Mouse (Mus musculus): ENCODE data around the gene Nckap5l.
A peak's percentile ranks its signal among the peaks of the same experiment; 100 is the strongest.

The Nckap5l gene

DNA sequence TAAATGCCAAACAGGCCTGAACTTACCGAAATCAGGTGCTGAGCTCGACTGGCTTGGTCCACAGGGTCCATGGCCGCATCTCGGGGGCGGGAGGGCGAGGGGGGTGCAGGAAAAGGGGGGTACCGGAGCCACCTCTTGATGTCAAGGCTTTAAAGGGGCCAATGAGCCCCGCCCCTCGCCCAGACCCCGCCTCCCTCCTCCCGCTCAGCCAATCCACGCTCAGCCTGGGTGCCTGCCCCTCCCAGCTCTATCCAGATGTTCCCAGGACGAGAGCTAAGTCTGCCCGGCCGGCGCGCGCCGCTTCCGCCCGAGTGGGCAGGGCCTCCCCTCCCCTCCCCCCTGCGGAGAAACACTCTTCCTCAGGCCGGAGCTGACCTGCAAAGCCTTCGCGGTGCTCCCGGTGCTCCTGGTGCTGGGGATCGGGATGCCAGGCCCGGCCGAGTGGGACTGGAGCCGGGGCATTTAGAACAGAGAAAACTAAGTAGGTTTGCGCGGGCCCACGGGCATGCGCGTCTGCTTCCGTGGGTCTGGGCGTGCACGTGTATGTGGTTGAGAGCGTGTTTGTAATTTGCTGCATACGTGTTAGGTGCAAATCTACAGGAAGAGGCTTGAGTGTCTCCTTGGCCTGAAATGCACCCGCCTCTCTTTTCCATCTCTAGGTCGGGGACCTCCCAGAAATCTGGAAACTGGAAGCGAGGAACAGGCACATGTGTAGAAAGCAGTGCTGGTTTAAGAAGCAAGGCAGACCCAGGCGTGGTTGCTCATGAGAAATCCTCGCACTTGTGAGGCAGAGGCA, at the start of gene Nckap5l:
Gene Nckap5l (minus strand): TSS at position 143 of the 796 bp plus-strand sequence.
- DNase-seq (ENCODE audit: low spot score): peak; percentile 96

DNA sequence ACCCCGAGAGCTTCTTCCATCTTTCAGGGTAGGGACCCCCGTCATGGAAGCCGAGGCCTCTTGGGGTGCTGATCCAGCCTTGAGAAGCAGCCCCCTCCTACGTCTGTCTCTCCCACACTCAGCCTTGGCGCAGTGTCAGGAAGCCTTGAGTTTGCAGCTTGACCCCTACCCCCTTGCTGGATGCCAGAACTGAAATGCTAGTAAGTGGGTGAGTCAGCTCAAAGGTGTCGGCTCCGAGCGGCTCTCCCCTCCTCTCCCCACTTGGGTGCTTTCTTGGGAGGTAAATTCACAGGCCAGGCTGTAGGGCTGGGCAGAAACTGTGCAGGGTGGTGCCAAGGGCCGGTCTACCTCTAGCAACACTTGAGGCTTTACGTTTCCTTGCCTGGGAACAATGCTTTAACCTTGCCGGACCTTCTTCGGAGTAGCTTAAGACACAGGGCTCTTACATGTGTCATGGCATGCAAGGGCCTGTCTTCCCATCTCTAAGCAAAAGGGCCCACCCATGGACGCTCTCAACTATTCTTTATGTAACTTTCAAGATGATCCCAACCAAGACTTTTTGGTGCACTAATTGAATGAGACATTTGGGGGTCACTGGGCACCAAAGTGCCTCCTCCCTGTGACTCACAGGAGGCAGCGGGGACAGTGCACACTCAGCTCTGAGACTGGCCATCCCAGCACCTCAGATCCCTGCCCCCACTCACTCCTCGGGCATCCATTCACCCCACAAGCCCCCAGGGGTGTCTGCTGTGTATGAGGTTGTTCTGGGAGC, 48.0 kb upstream of the Nckap5l start:
- DNase-seq (ENCODE audit: low spot score): no peak

DNA sequence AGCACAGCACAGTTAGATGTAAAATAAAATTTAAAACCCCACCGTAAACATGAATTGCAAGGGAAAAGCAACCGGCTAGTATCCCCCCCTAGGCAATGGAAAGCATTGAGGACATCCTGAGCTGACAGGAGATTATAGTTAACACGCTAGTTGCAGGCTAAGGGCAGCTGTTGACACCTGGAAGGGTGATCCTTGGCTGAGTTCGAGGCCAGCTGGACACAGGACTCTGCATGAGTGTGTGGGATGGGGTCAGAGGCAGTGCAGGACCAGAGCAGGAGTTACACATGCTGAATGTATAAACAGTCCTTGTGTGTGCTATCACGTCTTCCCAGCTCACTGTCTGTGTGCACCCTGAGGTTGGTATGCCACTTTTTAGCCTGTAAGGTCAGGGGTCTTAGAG, 45.7 kb upstream of the Nckap5l start:
- no peak for DNase-seq (ENCODE audit: low spot score)

DNA sequence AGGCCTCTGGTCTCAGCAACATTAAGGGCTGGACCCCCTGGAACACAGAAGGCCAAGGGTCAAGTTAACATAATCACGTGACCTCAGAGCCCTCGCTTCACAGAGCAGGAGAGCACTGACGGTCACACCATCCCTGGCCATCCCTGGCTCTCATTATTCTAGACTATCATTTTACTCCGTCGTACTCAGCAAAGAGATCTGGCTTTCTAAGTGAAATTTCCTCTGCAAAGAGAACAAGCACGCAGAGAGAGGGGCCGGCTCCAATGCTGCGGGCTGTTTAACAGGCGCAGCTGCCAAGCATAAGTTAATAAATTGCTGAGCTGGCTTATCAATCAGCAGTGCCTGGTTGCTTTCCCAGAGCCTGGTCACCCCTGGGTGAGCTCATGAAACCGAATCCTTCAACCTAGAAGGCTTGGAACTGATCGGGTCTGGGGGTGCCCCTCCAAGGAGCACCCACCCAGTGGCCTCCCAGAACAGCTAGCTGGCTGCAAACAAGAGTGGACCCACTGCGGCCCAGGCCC, 44.8 kb upstream of the Nckap5l start:
- peak; percentile 59 for DNase-seq (ENCODE audit: low spot score)

DNA sequence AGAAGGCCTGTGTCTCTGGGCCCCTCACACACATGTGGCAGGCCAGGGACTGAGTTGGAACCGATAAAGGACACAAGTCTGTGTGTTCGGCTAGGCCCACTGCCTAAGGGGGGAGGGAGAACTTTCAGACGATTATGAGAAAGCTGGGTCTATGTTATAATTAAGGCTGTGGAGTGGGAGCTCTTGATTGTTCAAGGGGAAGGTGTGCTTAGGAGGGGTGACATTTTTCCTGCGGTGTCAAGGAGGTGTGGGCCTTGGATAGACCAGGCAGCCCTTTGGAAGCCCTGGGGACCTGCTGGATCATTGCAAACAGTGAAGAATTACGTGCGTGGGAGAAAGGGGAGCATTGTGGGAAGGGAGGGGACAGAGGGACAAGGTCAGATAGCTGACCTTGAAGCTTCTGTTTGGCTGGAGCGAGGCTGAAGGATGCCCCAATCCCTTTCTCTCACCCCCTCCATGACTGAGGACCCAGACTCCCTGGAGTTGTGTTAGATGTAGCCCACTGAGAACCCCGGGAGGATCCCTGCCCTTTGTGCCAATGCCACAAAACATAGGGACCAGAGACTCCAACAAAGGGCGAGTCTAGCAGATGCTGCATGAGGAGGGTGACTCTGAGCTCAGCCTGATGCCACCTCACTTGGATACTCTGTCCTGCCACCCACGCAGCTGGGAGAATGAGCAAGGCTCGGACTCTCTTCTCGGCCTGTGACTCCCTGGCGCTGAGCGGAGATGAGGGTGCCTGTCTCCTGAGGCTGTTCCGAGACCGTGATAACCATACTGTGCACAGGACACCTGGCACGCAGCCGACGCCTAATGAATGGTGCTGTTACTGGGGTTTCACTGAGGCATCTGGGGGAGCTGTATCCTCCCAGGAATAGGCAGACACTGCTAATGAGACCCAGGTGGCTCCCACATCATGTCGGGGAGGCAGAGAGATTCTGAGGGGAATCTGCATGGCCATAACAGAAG, 44.0 kb upstream of the Nckap5l start:
- no peak for DNase-seq (ENCODE audit: low spot score)

DNA sequence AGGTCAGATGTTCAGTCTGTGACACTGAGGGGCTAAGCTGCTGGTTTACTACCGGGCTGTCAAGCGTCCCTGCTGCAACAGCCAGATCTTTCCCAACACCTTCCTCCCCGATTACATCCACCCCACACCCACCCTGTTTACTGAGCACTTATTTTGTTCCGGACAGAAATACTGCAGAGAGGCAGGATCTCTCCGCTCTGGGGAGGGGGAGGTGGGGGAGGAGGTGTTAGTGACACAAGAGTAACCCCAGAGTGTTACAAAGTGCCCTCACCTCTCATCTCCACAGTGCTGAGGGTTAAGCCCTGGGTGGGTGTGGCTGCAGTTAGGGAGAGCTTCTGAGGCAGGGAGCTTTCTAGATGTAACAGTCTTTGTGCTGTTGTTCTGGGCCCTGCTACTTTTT, 42.8 kb upstream of the Nckap5l start:
- DNase-seq (ENCODE audit: low spot score): no peak

DNA sequence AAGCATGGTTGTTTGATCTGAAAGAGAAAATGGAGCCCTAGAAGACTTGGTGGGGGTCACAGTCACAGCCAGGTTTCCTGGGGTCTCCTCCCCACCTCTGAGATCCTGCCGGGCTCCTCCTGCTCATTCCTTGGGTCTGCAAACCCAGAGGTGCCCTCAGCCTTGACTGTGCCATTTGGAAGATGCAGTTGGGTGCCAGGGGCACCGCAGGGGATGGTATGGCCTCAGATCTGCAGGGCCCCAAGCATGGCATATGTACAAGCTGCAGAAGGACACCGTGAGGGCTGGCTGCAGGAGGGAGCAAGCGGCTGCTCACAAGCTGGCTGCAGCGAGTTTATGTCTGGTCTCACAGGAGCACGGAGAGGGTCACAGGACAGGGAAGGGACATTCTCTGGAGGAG, 42.2 kb upstream of the Nckap5l start:
- DNase-seq (ENCODE audit: low spot score): no peak

DNA sequence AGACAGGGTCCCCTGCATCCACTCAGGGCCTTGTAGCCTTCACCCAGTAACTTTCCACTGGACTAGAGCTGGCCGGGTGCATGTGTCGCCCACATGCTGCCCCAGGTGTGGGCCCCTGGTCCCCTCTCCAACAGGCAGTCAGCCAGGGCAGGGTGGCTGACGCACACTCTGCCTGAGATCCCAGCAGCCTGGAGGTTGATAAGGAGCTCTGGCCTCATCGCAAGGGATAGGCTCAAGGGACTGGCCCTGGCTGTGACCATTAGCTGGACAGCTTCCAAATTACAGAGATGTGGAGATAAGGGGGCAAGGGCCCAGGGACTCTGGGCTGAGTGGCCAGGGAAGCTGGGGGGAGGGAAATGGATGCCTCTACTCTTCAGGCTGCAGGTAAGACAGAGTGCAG, 41.2 kb upstream of the Nckap5l start:
- DNase-seq (ENCODE audit: low spot score): no peak

DNA sequence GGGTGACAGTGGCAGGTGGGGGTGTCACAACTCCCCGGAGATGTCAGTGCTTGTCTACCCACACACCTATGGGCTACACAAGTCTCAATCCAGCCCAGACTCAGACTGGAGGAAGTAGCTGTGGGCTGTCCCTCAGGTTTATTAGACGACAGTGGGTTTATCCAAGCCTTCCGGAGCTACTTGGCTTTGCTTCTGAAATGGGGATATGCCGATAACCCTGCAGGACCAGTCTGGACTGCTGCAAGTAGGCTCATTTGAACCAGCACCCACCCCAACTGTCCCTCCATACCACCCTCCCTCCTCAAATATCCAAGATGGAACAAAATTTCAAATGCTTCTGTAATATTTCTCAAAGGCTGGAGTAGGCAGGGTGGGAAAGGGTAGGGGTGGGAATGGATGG, 40.8 kb upstream of the Nckap5l start:
- DNase-seq (ENCODE audit: low spot score): no peak

DNA sequence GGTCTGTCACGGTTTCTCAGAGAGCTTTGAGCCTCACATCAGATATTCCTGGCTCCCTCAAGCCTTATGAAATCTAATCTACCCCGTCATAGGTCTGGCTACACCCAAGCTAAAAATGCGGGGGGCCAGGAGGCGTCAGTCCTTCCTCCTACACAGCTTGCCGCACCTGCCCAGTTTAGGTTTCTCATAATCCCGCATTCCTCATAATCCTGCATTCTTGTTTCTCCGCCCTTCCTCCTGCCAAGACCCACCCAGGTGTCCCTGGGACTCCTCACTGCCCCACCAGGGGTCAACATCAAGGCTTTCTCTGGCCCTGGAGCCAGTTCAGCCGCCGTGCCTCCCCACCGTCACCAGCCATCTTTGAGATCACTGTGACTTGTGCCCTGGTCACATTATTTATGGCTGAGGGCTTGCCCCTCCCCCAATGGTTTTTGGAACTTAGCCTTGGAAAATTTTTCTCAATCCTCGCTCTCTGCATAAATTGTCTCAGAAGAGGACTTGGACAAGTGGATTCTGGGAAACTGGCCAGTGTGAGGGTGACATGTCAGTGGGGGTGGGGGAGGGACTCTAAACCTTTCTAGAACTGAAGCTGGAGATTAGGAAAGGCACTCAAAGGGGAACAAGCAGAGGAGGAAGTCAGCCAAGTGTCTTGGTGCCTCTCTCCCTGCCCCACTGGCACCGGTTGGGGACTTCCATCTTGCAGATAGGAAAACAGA, 40.1 kb upstream of the Nckap5l start:
- no peak for DNase-seq (ENCODE audit: low spot score)

DNA sequence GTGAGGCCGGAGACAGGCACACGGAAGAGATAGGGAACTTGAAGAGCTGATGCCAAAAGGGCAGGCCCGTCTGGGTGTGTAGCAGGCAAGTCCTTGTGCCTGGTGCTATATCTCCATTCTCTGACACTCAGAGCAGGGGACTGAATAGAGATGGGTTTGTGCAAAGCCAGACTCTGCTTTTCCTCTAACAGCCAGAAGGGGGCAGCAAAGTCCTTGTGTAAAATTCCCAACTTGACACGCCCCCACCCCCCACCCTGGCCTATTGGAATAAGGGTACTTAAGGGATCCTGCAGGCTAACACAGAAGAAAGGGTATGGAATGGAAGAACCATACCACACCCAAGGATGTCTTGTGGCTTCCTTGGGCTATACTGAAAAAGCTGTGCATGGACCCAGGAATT, 39.5 kb upstream of the Nckap5l start:
- peak; percentile 75 for DNase-seq (ENCODE audit: low spot score)

DNA sequence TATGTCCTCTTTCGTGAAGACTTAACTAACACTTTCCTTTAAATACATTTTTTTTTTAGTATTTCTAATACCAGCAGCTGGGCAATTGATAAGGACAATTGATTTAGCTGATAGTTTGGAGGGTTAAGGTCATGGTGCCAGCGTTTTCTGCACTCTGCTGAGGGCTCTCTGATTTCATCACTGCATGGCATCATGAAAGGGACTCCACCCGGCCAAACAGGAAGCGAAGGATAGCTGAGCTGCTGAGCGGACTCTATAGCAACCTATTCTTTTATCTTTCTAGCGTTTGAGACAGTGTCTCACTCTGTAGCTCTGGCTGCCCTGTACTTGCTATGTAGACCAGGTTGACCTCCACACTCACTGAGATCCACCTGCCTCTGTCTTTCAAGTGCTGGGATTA, 27.2 kb upstream of the Nckap5l start:
- no peak for DNase-seq (ENCODE audit: low spot score)

DNA sequence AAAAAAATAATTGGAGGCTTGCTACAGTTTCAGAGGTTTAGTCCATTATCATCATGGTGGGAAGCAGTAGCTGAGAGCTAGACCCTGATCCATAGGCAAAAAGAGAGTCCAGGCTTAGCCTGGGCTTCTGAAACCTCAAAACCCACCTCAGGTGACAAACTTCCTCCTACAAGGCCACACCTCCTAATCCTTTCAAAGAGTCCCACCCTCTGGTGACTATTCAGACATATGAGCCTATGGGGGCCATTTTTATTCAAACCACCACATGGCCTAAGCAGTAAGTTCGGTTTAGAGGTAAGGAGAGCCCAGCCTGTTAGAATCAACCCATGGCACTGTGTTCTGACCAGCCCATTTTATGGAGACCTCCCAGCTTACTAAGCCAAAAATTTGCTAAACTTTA, 18.3 kb upstream of the Nckap5l start:
- no peak for DNase-seq (ENCODE audit: low spot score)

DNA sequence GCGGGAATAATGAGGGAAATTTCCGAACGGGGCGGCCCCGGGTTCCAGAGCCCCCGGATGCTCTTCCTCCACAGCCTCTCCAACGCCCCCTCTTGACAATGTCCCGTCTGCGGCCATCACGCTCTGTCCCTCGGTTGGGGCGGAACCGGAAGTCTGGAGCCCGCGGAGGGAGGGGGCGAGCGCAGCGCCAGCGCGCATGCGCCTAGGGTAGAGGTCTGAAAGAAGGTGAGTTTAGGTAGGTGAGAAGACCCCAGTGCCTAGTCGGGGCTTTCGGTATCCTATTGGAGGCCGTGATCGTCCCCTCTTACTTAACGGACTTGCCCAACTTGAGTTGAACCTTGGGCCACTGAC, 17.0 kb upstream of the Nckap5l start, which contains the start of gene Bcdin3d:
Gene Bcdin3d (minus strand): TSS at position 155 of the 351 bp plus-strand sequence.
- peak; percentile 93 for DNase-seq (ENCODE audit: low spot score)

DNA sequence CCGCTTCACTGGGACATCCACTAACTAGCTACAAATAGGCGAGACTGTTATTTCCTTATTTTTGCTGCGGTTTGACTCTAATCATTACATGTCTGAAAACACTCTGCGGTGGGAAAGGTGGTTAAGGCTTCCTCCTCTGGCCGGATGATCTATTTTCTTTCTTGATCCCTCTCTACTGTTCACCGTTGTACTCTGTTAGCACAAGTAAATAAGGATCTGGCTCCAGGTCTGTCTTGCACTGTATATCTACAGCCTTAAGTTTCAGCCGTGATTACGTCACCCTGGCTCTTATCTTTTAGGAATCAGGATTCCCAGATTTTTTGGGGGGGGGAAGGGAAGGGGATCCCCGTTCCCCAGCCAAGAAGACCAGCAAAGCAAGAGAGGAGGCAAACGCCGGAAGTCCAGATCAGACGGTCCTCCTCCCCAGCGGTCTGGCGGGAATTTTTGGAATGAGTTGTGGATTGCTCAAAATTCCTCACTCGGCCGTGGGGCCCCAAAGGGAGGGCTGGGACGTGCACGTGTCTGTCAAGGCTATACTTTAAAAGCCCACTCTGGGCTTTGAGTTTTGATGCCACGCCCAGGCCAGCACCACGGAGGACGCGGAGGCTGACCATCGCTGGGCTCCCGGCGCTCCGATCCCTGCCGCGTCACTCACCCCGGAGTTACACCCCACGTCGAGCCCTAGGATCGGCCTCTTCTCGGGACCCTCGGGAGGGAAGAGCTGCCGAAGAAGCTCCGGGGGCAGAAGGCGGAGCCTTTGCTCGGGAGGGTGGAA, 16.4 kb upstream of the Nckap5l start:
- peak; percentile 69 for DNase-seq (ENCODE audit: low spot score)

DNA sequence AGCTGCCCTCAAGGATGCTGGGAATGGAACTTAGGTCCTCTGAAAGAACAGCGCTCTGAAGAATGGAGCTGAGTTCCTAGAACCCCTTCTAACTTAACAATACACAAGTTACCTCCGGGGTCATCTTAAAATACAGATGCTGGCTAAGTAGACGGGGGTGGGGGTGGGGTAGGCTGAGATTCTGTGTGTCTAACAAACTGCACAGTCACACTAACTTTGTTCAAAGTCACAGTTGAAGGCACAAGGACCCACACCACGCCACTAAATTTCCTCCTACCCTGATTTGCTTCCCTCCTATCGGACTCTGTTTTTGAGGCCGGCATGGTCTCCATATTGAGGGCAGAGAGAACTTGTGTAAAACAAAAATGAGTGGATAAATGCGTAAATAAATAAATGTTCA, 15.4 kb upstream of the Nckap5l start:
- DNase-seq (ENCODE audit: low spot score): no peak

DNA sequence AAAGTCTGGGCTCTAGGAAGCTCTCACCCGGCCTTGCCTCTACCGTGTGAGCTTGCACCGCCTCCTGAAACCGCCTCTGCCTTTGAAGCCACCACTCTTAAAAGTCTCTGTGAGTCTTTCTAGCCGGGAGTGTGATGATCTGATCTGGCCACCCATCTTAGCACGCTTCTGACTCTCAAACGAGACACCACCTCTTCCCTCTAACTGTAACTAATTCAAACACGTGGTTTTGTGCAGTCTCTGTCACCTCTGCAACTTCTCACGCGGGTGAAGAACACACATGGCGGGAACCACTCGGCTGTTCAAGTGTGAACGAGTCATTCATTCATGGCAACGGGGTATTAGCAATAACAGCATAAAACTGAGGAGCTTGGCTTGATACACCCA, 14.1 kb upstream of the Nckap5l start:
- DNase-seq (ENCODE audit: low spot score): no peak

DNA sequence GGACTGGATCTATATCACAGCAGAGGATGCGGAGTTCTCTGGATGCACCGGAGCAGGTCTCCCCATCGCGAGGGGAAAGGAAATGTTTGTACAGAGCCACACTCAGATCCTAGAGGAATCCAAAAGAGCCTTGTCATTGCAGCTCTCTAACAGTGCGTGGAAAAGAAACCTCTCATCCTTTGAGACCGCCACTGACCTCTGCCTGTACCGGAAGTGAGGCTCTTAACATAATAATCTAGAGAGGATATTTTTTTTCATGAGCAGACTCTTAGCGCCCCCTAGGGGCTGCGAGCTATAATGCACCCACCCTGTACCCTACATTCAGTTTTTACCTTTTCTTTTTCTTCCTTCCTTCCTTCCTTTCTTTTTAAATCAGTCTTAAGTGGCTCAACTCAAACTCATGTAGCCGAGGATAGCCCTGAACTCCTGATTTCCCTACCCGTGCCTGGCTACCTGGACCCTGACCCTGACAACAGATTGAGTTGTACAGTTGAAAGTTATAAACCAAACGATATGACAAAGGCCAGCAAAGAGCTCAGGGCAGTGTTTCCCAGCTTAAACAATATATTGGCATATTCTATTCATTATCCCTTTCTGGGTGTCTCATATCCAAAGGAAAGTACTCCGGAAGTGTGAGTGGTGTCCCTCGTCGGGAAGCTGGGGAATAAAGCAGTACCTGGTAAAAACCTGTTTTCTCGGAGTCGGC, 13.6 kb upstream of the Nckap5l start:
- peak; percentile 25 for DNase-seq (ENCODE audit: low spot score)

DNA sequence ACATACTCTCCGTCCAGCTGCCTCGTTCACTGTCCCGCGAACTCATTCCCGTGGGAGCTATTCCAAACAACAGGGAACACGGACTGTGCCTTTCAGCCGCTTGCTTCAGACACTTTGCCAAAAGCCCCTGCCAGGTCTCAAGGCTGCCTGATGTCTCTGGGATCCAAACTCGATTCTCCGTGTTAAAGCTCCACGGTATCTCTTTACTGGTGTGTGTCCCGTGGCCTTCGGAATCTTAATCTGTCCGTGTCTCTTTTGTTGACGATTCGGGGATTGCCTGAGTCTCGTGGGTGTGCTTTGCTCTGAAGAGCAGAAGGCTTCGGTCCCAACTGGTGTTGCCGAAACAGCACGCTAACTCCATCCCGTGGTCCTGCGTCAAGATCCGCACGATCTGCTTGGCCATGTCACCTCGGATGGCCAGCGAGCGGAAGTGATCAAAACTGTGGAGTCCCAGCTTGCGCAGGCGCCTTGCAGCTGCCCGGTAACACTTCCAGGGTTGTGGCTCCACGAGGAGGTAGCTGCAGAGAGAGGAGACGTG, 12.7 kb upstream of the Nckap5l start:
- DNase-seq (ENCODE audit: low spot score): no peak

DNA sequence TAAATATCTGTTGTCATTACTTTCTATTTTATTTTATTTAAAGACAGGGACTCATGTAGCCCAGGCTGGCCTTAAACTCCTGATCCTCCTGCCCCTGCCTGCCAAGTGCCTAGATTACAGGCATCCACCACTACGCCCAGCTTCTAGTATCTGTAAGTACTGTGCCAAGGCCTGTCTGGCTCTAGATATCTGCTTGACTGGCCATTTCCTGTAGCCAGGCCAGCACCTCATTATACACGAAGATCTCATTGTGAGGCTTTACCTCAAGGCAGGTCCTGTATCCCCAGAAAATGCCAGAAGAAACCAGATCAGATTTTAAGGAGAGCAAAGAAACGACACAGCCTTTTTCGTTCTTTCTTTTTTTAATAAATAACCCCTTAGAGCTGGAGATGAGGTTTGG, 12.2 kb upstream of the Nckap5l start:
- no peak for DNase-seq (ENCODE audit: low spot score)

Data from embryo, embryonic 10 days (tissue).